Mouse (Mus musculus) right cerebral cortex, adult 18-20 months (tissue): ENCODE measurements around the gene Kalrn.

ENCODE experiments used
- DNase-seq: peaks from one replicate; pipeline ENCODE4 v3.0.0; 2022; ENCODE audit warnings: mixed read lengths

The Kalrn gene

GRCm38 (mm10) chr16:34063313-34063712, 510.0 kb downstream of the Kalrn start:
- DNase-seq = no peak

GRCm38 (mm10) chr16:34061661-34062060, 511.7 kb downstream of the Kalrn start:
- no peak for DNase-seq

- DNase-seq = no peak
Observed at GRCm38 (mm10) chr16:34058611-34059010, 514.7 kb downstream of the Kalrn start.

GRCm38 (mm10) chr16:34057464-34057863, 515.9 kb downstream of the Kalrn start:
- no peak for DNase-seq

- no peak for DNase-seq
Observed at GRCm38 (mm10) chr16:34056418-34057111, 516.8 kb downstream of the Kalrn start.

GRCm38 (mm10) chr16:34050090-34050489, 523.2 kb downstream of the Kalrn start:
- no peak for DNase-seq

GRCm38 (mm10) chr16:34049361-34049760, 524.0 kb downstream of the Kalrn start:
- DNase-seq = no peak

GRCm38 (mm10) chr16:34048232-34048631, 525.1 kb downstream of the Kalrn start:
- no peak for DNase-seq

GRCm38 (mm10) chr16:34047543-34047942, 525.8 kb downstream of the Kalrn start:
- DNase-seq = no peak

GRCm38 (mm10) chr16:34047006-34047360, 526.3 kb downstream of the Kalrn start:
- no peak for DNase-seq

GRCm38 (mm10) chr16:34046268-34047005, 526.9 kb downstream of the Kalrn start:
- DNase-seq = peak; percentile 44

- no peak for DNase-seq
Observed at GRCm38 (mm10) chr16:34044539-34044938, 528.8 kb downstream of the Kalrn start.

GRCm38 (mm10) chr16:34043048-34043795, 530.1 kb downstream of the Kalrn start:
- DNase-seq = peak; percentile 87

- DNase-seq = no peak
Observed at GRCm38 (mm10) chr16:34042586-34042985, 530.7 kb downstream of the Kalrn start.

- no peak for DNase-seq
Observed at GRCm38 (mm10) chr16:34040276-34040675, 533.1 kb downstream of the Kalrn start.

GRCm38 (mm10) chr16:34039736-34040135, 533.6 kb downstream of the Kalrn start:
- no peak for DNase-seq

GRCm38 (mm10) chr16:34036327-34037047, 536.8 kb downstream of the Kalrn start:
- no peak for DNase-seq

- DNase-seq = no peak
Observed at GRCm38 (mm10) chr16:34035780-34036179, 537.6 kb downstream of the Kalrn start.

GRCm38 (mm10) chr16:34034267-34034666, 539.1 kb downstream of the Kalrn start:
- no peak for DNase-seq

- DNase-seq = no peak
Observed at GRCm38 (mm10) chr16:34032011-34032645, 541.2 kb downstream of the Kalrn start.

- DNase-seq = no peak
Observed at GRCm38 (mm10) chr16:34031565-34031964, 541.8 kb downstream of the Kalrn start.

- DNase-seq = no peak
Observed at GRCm38 (mm10) chr16:34030379-34030778, 543.0 kb downstream of the Kalrn start.

- no peak for DNase-seq
Observed at GRCm38 (mm10) chr16:34029790-34030189, 543.5 kb downstream of the Kalrn start.
